8 mouse cellular contexts compared by ENCODE assay signal in genomic region chr10:80928586-80929298, GRCm38 (mm10). TPM values are rescaled to one million over a fixed set of nuclear protein-coding genes. Genes with fewer than 3 reads are reported as not detected.
DNase-seq lines count a peak whose midpoint lies in the region; ATAC-seq and TF ChIP-seq lines count a peak whose summit lies in the region.

No protein-coding gene starts in this region.

- peak; percentile 91 for DNase-seq in 416B (ENCODE audit: low read depth)
- peak; percentile 70 to 83 for DNase-seq in adrenal gland, postnatal 4 days (ENCODE audit: low spot score in 2 of 2)
- peak; percentile 89 for DNase-seq in heart, adult 8-10 months (ENCODE audit: low spot score)
- peak; percentile 90 for DNase-seq in kidney, adult 9 months
- DNase-seq in limb, embryonic 14.5 days (ENCODE audit: low spot score) = peak; percentile 88
- peak; percentile 75 to 83 for DNase-seq in spleen, adult 2 months (ENCODE audit: low read depth in 1 of 2, low spot score in 2 of 2)

- no peaks in the 10 kb centered on the region for H3K36me3 ChIP-seq in embryonic facial prominence, embryonic 13.5 days
- H3K36me3 ChIP-seq in limb, embryonic 14.5 days (ENCODE audit: control insufficient read depth, insufficient read depth, low read length) = no peaks in the 10 kb centered on the region
- H3K36me3 ChIP-seq in midbrain, embryonic 16.5 days (ENCODE audit: control insufficient read depth, insufficient read depth, low read length) = no peaks in the 10 kb centered on the region
- 0 out of 2 replicates have a peak, but pooled peaks cover 2% of the 10 kb centered on the region for H3K36me3 ChIP-seq in spleen, adult 2 months (ENCODE audit: control insufficient read depth, insufficient read depth, low read length)

- 0 out of 2 replicates have a peak, but pooled peaks have one; percentile 32 for TF ChIP-seq POLR2A in limb, embryonic 14.5 days (IDR thresholded peaks at IDR 0.05; ENCODE audit: borderline replicate concordance, extremely low read depth, insufficient read depth, insufficient read length)
- no peak for TF ChIP-seq POLR2A in spleen, adult 2 months (IDR thresholded peaks at IDR 0.05; ENCODE audit: low read depth, low read length)

- TF ChIP-seq CTCF in spleen, adult 2 months (IDR thresholded peaks at IDR 0.05; ENCODE audit: extremely low read depth, insufficient read depth, insufficient read length, insufficient replicate concordance) = peak; percentile 93

- H3K4me1 ChIP-seq in embryonic facial prominence, embryonic 13.5 days = peaks cover 43% of the 10 kb centered on the region
- H3K4me1 ChIP-seq in limb, embryonic 14.5 days (ENCODE audit: control insufficient read depth, insufficient read depth, low read length) = peaks cover 33% of the 10 kb centered on the region
- H3K4me1 ChIP-seq in midbrain, embryonic 16.5 days (ENCODE audit: control insufficient read depth, insufficient read depth, low read length) = peaks cover 32% of the 10 kb centered on the region
- peaks cover 23% of the 10 kb centered on the region for H3K4me1 ChIP-seq in spleen, adult 2 months (ENCODE audit: control insufficient read depth, insufficient read depth, insufficient read length)

- H3K4me2 ChIP-seq in embryonic facial prominence, embryonic 13.5 days = peak overlapping the region; percentile 91
- H3K4me2 ChIP-seq in limb, embryonic 14.5 days (replicated peaks; ENCODE audit: low read depth, low read length, severe bottlenecking) = peak overlapping the region; percentile 95
- peak overlapping the region; percentile 93 for H3K4me2 ChIP-seq in midbrain, embryonic 16.5 days (ENCODE audit: low read length)

- peak overlapping the region; percentile 77 for H3K9ac ChIP-seq in embryonic facial prominence, embryonic 13.5 days
- peak overlapping the region; percentile 50 for H3K9ac ChIP-seq in limb, embryonic 14.5 days (ENCODE audit: low read depth, low read length, severe bottlenecking)
- H3K9ac ChIP-seq in midbrain, embryonic 16.5 days (ENCODE audit: low read depth, low read length) = peak overlapping the region; percentile 78

- peak overlapping the region; percentile 62 for H3K4me3 ChIP-seq in embryonic facial prominence, embryonic 13.5 days
- H3K4me3 ChIP-seq in limb, embryonic 14.5 days (replicated peaks; ENCODE audit: low read length) = peak overlapping the region; percentile 55
- peak overlapping the region; percentile 55 for H3K4me3 ChIP-seq in midbrain, embryonic 16.5 days (ENCODE audit: low read depth, low read length)
- H3K4me3 ChIP-seq in spleen, adult 2 months (ENCODE audit: extremely low read depth, insufficient read depth, insufficient read length) = peak overlapping the region; percentile 52

- peak; percentile 27; the same call in 1 of the 2 replicates for ATAC-seq in embryonic facial prominence, embryonic 13.5 days (ENCODE audit: insufficient number of reproducible peaks, insufficient read depth, low FRiP score, low TSS enrichment, low read depth)
- peak; percentile 38 for ATAC-seq in limb, embryonic 14.5 days (ENCODE audit: low FRiP score, low read depth)
- ATAC-seq in midbrain, embryonic 16.5 days = peak; percentile 43; the same call in 1 of the 2 replicates

- WGBS in embryonic facial prominence, embryonic 13.5 days = under 1% methylated on average over 48 of the region's 48 CpGs
- under 1% methylated on average over 47 of the region's 48 CpGs for WGBS in limb, embryonic 14.5 days
- WGBS in midbrain, embryonic 16.5 days = under 1% methylated on average over 46 of the region's 48 CpGs
- WGBS in spleen, adult 2 months = under 1% methylated on average over 48 of the region's 48 CpGs

- H3K27ac ChIP-seq in embryonic facial prominence, embryonic 13.5 days = peak overlapping the region; percentile 87
- H3K27ac ChIP-seq in limb, embryonic 14.5 days (replicated peaks; ENCODE audit: low read depth, low read length) = peak overlapping the region; percentile 85
- peak overlapping the region; percentile 65 for H3K27ac ChIP-seq in midbrain, embryonic 16.5 days (ENCODE audit: low read length)
- H3K27ac ChIP-seq in spleen, adult 2 months (ENCODE audit: insufficient read depth, low read length) = peak overlapping the region; percentile 66

- H3K9me3 ChIP-seq in embryonic facial prominence, embryonic 13.5 days = no peaks in the 10 kb centered on the region
- no peaks in the 10 kb centered on the region for H3K9me3 ChIP-seq in limb, embryonic 14.5 days (ENCODE audit: control insufficient read depth, low read length)
- H3K9me3 ChIP-seq in midbrain, embryonic 16.5 days (replicated peaks; ENCODE audit: control insufficient read depth, low read length, poor library complexity, severe bottlenecking) = no peaks in the 10 kb centered on the region

- peaks cover 36% of the 10 kb centered on the region for H3K27me3 ChIP-seq in embryonic facial prominence, embryonic 13.5 days
- peaks cover 15% of the 10 kb centered on the region; the same call in 1 of the 2 replicates for H3K27me3 ChIP-seq in limb, embryonic 14.5 days (ENCODE audit: control insufficient read depth, insufficient read depth, low read length)
- peaks cover 24% of the 10 kb centered on the region for H3K27me3 ChIP-seq in midbrain, embryonic 16.5 days (ENCODE audit: control insufficient read depth, insufficient read depth, low read depth, low read length)
- no peaks in the 10 kb centered on the region for H3K27me3 ChIP-seq in spleen, adult 2 months (ENCODE audit: control insufficient read depth, insufficient read depth, low read length)

RNA-seq across cellular contexts. Expression of gene Gadd45b, which starts 1.1 kb away (rescaled TPM):
- total RNA-seq in adrenal gland, postnatal 4 days (2021) = 10 to 100 TPM; 10.9 to 11.1 TPM
- 29.0 and 29.9 TPM in 2 replicates for polyA plus RNA-seq in embryonic facial prominence, embryonic 13.5 days (2015; fragmentation: Nextera tagmentation; extraction: Ambion mirVana)
- 10 to 100 TPM in 2 of 4 experiments, 1 to 10 TPM in 2; 5.0 to 18.1 (median 12.0) TPM for total RNA-seq in heart, adult 8-10 months (2022)
- 46.2 and 52.2 TPM in 2 replicates for polyA plus RNA-seq in limb, embryonic 14.5 days (2012; rRNA removed)
- polyA plus RNA-seq in limb, embryonic 14.5 days (2014; fragmentation: Nextera tagmentation; extraction: Ambion mirVana) = 33.8 and 36.6 TPM in 2 replicates
- polyA plus RNA-seq in midbrain, embryonic 16.5 days (2015; fragmentation: Nextera tagmentation; extraction: Ambion mirVana) = 6.4 and 7.1 TPM in 2 replicates
- polyA plus RNA-seq in spleen, adult 2 months (2012; rRNA removed) = 35.7 and 46.8 TPM in 2 replicates

RNA-seq across cellular contexts. Expression of gene Lmnb2, which starts 10.7 kb away (rescaled TPM):
- total RNA-seq in adrenal gland, postnatal 4 days (2021) = 10 to 100 TPM; 18.5 to 23.1 TPM
- polyA plus RNA-seq in embryonic facial prominence, embryonic 13.5 days (2015; fragmentation: Nextera tagmentation; extraction: Ambion mirVana) = 51.5 and 63.4 TPM in 2 replicates
- total RNA-seq in heart, adult 8-10 months (2022) = 1 to 10 TPM; 3.5 to 6.3 (median 4.8) TPM
- 75.9 and 77.5 TPM in 2 replicates for polyA plus RNA-seq in limb, embryonic 14.5 days (2012; rRNA removed)
- 19.1 and 21.5 TPM in 2 replicates for polyA plus RNA-seq in limb, embryonic 14.5 days (2014; fragmentation: Nextera tagmentation; extraction: Ambion mirVana)
- polyA plus RNA-seq in midbrain, embryonic 16.5 days (2015; fragmentation: Nextera tagmentation; extraction: Ambion mirVana) = 40.4 and 45.5 TPM in 2 replicates
- 11.0 and 13.2 TPM in 2 replicates for polyA plus RNA-seq in spleen, adult 2 months (2012; rRNA removed)

RNA-seq across cellular contexts. Expression of gene Timm13, which starts 28.0 kb away (rescaled TPM):
- 100 to 1,000 TPM; 162 to 179 TPM for total RNA-seq in adrenal gland, postnatal 4 days (2021)
- 317 and 358 TPM in 2 replicates for polyA plus RNA-seq in embryonic facial prominence, embryonic 13.5 days (2015; fragmentation: Nextera tagmentation; extraction: Ambion mirVana)
- total RNA-seq in heart, adult 8-10 months (2022) = 100 to 1,000 TPM; 117 to 135 (median 123) TPM
- 187 and 229 TPM in 2 replicates for polyA plus RNA-seq in limb, embryonic 14.5 days (2012; rRNA removed)
- 330 and 335 TPM in 2 replicates for polyA plus RNA-seq in limb, embryonic 14.5 days (2014; fragmentation: Nextera tagmentation; extraction: Ambion mirVana)
- 297 and 316 TPM in 2 replicates for polyA plus RNA-seq in midbrain, embryonic 16.5 days (2015; fragmentation: Nextera tagmentation; extraction: Ambion mirVana)
- polyA plus RNA-seq in spleen, adult 2 months (2012; rRNA removed) = 123 and 133 TPM in 2 replicates

RNA-seq across cellular contexts. Expression of gene Tmprss9, which starts 57.1 kb away (rescaled TPM):
- total RNA-seq in adrenal gland, postnatal 4 days (2021) = not detected
- polyA plus RNA-seq in embryonic facial prominence, embryonic 13.5 days (2015; fragmentation: Nextera tagmentation; extraction: Ambion mirVana) = not detected in 2 replicates
- not detected for total RNA-seq in heart, adult 8-10 months (2022)
- 0.04 TPM in 1 of 2 replicates, not detected in the other for polyA plus RNA-seq in limb, embryonic 14.5 days (2012; rRNA removed)
- polyA plus RNA-seq in limb, embryonic 14.5 days (2014; fragmentation: Nextera tagmentation; extraction: Ambion mirVana) = 0.10 TPM in 1 of 2 replicates, not detected in the other
- polyA plus RNA-seq in midbrain, embryonic 16.5 days (2015; fragmentation: Nextera tagmentation; extraction: Ambion mirVana) = 0.10 and 0.16 TPM in 2 replicates
- 0.08 and 0.09 TPM in 2 replicates for polyA plus RNA-seq in spleen, adult 2 months (2012; rRNA removed)

Comparison
In these comparisons a context has a peak if more than half of its experiments do, and no peak if none do; other contexts are left out.
1. Peak in every context shown above with its lines: DNase-seq, ATAC-seq, H3K4me3 ChIP-seq and H3K27ac ChIP-seq.